Mouse (Mus musculus) adipocyte (in vitro differentiated cells): ENCODE measurements around the gene Cacna1e.

ENCODE experiments used
- DNase-seq: peaks from one replicate; pipeline ENCODE4 v3.0.0-alpha.2; 2016; ENCODE audit warnings: low spot score

The Cacna1e gene

DNA sequence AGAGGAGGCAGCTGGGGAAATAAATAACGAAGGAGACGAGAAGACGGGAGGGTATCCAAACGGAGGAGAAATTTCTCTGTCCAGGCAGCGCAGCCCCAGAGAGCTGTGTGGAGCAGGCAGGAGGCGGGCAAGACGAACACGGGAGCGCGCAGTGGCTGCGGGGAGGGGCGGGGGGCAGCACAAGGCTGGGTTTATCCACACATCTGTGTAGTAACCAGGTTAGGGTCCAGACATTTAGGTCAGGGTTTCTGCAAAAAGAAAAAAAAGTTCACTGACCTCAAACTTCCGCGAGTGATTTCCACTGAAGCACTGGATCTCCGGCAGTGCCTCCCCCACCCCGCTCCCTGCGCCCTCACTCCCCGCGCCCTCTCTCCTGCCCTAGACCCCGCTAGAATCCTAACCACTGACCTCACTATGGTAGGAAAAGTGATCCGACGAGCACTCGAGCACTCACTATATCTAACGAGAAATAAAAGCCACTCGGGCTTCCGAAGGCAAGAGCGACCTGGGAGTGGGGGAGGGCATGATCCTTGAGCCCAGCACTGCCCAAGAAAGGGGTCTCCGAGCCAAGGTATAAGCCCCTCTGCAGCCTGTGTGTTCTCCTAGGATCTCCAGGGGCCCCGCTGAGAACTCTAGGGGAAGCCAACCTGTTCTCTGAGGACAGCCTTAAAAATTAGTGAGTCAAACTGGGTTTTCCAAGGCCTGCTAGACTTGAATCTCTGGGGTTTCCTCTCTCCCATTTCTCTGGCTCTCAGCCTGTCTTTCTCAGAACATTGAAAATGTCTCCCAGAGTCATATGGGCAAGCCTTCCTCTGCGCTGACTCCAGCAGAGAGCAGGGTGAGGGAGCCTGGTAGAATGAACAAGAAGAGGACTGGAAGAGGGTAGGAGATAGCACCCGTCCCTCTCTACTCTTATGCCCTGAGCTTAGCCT, at the start of gene Cacna1e:
TSS of gene Cacna1e (minus strand) at position 227 of the 932 bp plus-strand sequence.
- DNase-seq: no peak

DNA sequence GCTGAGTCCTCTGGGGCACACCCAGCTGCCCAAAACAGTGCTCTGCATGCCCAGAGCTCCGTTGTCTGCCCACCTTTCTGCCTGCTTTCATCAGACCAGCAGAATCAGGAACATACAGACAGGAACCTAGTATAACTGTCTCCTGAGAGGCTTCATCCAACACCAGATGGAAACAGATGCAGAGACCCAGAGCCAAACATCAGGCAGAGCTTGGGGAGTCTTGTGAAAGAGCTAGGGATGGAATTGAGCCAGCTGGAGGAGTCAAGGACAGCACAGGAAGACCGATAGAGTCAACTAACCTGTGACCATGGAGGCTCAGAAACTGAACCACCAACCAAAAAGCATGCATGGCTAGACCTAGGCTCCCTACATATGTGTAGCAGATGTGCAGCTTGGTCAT, 34.1 kb upstream of the Cacna1e start:
- DNase-seq: no peak

DNA sequence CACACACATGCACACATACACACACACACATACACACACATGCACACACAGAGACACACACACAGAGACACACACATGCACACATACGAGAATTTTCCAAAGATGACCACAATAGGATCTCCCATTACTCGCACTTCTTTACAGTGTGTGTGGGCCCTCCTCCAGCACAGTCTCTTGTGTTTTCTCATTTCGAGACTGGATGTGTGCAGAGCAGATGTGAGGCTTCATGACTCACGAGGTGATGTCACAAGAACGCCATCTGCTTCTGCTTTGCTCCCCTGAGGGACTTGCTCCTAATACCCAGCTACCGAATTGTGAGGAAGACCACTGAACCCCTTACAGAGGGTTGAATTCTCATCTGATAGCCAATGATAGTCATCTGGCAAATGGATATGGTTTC, 33.1 kb upstream of the Cacna1e start:
- no peak for DNase-seq

DNA sequence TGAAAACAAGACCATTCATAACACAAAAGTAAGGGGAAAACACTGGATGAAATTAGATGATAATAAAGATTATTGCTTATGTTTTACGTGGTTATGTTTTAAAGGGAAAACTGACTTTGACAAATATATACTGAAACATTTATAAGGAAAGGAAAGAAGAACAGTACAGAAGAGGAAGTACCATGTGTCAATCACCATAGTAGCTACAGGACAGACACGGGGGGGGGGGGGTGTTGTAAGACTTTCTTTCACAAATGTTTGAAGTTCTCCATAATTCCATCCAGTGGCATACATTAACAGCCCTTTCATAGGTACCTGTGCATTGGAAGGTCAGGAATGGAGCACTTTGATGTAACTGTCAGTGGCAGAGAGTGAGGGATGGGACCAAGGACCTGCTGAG, 25.3 kb upstream of the Cacna1e start:
- no peak for DNase-seq

DNA sequence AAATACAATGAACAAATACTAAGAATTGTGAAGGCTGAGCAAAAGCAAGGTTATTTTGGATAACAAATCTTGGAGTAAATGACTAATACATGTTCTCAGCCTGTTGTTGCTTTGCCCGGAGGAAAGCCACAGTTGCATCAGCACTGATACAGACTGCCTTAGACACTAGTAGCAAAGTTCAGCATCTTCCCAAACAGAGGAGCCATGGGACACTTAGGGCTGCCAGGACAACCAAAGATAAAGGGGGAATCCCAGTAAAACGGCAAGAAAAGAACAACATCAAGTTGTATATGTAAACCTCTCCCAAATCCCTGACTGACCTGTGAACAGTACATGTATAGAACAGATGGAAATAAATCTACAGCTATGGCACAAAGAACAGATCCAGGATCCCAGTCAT, 13.1 kb upstream of the Cacna1e start:
- no peak for DNase-seq

DNA sequence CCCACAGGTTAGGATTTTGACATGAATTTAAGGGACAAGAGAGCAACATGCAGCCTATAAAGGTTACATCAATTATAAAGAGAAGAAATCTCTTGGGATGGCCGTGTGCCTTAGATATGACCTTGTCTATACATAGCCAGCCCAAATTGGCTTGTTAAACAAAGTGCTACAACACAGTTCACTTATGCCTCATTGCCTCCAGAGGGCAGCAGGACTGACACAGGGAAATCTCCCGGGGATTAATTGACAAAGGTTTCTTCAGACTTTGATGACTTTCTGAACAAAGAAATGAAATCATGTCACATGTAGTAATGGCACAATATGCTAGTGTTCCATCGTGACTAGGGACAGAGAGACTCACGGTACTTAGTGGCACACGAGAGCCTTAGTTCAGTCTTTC, 5.9 kb upstream of the Cacna1e start:
- DNase-seq: no peak

DNA sequence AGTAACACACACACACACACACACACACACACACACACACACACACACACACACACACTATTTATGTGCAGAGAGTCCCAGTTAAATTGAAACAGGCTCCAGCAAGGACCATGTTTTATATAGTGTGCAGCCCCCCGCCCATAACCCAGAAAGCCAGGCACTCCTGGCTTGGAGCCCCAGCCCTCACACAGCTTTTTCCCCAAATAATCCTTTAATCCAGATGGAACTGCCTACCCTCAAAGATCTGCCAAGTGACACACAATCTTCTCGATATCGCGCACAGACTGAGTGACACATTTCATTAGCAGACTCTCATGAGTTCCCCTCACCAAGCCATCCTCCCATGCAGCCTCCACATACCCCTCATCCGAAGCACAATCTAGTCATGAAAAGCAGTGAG, 4.2 kb upstream of the Cacna1e start:
- DNase-seq: no peak

DNA sequence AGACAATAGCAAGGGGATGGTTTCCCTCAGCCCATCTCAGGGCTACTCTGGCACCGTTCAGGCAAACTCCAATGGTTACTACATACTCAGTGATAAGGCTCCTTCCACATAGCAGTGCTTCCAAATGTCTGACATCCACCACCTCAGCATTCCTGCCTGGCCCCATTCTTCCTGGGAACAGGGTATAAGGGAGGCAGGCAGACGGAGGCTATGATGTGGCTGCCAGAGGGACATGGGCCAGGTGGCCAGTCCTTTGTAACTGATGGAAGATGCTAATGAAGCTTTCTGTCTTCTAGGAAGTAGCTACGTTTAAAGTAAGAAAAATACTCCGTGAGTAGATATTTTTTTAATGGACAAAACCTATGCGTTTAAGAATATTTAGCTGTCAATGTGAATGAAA, 3.7 kb upstream of the Cacna1e start:
- no peak for DNase-seq

DNA sequence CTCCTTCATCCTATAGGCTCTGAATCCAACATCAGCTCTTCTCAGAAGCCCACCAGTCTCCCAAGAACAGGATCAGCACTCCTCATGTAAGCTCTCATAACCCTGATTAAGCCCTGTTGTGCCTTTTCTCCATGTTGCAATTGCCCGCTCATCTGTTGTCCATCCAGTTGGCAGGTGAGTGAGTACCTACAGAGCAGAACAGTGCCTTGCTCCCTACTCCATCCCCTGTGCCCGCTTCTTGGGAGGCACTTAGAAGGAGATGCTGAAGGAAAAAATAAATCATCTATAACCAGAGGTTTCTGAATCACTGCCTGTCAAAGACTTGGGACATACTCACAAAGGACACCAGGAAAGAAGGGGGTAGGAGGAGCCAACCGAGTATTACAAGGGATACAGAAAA, 3.2 kb upstream of the Cacna1e start:
- DNase-seq: no peak

DNA sequence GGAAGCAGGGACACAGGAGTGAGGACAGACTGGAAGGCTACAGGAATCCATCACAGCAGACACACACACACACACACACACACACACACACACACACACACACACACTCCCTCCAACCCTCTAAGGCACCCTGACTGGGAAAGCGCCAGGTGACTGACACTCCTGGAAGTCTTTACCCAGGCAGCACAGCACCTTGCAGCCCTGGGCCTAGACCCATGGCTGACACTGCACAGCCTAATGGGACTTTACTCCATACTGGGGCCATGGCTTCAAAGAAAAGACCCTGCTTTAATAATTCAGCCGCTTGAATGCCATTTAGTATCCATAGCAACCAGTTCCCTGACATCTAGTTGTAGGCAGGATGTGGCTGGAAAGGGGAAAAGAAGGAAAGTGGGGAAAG, 2.3 kb upstream of the Cacna1e start:
- DNase-seq: no peak

DNA sequence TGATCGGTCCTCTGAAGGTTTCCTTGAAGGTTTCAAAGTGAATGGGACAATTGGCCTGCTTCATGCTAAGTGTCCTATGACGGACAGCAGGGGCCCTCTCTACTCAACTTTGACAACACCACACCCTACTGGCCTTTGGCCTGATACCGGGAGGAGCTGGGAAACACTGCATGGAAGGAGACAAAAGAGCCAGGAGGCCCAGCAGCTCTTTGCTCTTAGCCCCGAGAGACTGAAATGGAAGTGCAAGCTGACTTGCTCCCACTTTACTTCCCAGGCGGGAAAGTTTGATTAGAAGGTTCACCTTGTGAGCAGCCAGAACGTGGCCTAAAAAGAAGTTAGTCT, 877 bp upstream of the Cacna1e start:
- DNase-seq: no peak

DNA sequence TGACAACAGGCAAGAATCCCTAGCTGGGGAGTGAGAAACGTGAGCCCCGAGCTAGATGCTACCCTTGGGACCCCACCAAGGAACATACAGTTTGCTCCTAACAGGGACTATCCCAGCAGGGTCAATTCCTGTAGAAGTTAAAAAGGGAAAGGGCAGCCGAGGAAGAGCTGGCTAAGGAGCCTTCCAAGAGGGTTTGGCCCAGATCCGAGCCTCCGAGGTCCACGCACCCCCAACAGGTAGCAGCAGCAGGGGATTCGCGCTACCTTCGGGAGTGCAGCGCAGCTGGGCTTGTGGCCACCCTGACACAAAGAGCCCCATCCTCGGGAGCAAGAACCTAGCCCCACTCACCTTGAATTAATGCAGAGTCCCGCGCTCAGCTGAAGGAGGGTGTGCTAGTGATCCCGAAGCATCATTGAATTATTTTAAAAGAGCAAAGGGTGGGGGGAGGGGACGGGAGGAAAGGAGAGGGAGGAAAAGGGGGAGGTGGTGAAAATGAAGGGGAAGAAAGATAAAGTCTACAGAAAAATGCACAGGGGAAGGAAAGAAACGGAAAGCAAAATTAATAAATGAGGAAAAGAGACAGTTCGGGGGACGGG, 607 bp downstream of the Cacna1e start:
- no peak for DNase-seq

DNA sequence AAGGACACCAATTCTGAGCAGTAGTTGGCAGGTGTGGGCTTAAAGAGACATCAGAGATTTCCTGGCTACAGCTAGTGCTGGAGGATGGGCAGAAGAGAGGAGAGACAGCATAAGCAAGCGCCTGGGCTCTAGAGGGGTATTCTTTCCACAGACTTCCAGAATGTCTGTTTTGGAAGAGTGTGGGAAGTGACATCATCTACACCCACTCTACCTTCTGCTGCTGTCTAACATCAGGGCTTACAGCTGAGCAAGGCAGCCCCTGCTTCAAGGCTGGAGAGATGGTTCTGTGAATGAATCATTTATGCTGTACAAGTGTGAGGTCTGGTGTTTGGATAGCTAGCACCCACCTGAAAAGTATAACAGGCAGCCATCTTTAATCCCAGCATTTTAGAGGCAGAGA, 18.3 kb downstream of the Cacna1e start:
- DNase-seq: no peak

DNA sequence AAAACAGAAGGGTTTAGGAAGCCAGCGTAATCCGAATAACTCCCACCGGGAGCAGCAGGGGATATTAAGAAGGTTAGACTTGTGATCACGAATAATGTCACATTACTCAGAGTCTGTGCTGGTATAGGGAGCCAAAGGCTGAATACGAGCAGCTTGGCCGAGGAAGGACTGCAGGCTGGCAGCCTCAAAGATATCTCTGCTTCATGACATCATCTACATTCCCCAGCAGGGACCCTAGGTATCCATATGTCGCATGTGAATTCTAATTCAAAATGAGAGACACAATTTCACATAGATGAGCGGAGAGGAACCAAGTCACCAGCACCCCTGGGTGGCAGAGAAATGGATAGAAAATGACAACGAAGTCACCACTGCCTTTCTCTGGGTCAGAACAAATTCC, 22.9 kb downstream of the Cacna1e start:
- no peak for DNase-seq

DNA sequence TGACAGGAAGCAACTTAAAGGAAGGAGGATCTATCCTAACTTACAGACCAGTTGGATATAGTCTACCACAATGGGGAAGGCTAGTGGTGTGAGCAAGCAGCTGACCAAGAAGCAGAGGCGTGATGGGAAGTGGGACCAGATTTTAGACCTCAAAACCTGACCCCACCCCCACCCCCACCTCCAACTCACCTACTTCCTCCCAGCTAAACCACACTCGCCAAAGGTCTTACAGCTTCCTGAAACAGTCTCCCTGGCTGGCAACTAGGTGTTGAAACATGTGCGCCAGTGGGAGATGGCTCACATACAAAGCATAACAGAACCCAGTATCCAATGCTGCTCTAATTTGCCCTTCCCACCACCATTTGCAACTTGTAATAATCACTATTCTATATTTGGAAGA, 29.7 kb downstream of the Cacna1e start:
- no peak for DNase-seq

DNA sequence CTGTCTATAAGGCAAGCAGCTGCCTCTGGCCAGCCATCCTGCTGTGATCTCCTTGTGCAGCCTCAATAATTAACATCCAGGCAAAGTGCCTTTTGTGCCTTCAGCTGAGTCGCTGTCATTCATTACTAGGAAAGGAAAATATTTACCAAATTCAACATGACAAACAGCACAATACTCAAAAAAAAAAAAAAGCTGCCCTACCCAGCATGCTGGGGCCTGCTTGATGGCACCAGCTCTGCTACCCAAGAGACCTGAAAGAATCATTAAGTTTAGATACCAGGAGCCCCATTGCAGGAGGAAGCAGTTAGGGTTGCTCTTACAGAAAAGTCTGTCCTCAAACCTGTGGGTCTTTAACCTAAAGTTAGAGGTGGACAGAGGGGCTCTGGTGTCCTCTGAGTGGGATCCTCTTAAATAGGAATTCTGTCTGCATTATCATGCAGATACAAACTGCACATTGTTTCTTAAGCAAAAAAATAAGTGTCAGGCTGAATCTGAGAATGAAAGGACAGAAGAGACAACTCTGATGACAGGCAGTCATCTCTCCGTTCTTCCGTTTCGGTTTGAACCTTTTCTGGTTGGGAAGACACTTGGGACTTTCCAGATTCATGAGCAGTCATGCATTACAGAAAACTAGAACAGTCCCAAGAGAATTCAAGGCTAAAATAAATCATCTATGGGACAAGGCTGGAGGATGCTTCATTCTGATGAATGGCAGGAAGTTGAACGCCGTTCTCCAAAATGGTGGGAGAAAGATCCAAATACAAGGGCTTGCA, 33.6 kb downstream of the Cacna1e start:
- DNase-seq: no peak

DNA sequence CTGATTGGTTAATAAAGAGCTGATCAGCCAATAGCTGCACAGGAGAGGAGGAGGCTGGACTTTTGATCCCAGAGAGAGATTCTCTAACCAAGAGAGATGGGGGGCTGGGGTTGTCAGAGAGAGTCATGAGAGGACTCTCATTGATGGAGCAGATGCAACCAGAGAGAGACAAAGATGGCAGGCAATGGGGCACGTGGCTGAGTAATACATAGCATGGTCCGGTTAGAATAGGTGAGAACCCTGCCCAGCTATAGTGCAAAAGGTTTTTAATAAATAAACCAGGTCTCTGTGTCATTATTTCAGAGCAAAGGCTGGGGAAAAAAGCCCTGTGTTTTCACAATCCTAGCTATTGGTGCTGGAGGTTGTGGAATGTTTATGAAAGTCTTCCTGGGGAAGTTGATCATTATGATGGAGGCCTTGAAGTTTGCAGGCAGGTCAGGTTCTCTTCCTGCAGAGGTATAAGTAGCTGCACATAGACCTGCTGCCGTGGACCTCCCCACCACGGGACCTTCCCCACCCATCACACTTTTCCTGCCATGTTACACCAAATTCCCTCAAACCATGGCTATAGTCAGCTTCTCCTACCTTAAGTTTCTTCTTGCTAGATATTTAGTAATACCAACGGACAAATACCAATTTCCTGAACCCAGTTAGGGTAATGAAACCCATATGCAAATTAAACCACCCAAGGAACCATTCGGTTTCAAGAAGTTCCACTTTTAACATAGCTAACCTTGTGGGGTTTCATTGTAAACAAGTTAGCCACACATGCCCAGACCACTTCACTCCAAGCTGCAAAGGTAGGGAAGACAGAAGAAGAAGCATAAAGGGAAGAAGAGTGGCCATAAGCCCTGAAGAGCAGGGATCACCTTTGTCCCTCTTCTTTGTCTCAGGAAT, 35.4 kb downstream of the Cacna1e start:
- DNase-seq: no peak

DNA sequence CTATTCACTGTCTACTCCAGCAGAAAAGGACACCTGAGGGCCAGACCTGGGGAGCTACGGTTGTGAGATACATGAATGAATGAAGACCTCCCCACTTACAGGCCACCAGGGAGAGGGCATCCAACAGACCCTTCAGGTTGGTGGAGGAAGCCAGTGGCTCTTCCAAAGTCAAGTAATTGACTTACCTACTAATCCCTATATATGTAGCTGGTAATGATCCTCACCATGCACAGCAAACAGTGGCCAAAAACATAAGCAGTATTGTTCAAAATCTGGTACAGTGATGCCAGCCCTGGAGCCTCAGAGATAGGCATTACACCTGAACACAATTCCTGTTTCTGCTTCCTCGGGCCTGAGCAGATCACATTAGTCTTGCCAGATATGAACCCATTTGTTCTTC, 37.4 kb downstream of the Cacna1e start:
- no peak for DNase-seq

DNA sequence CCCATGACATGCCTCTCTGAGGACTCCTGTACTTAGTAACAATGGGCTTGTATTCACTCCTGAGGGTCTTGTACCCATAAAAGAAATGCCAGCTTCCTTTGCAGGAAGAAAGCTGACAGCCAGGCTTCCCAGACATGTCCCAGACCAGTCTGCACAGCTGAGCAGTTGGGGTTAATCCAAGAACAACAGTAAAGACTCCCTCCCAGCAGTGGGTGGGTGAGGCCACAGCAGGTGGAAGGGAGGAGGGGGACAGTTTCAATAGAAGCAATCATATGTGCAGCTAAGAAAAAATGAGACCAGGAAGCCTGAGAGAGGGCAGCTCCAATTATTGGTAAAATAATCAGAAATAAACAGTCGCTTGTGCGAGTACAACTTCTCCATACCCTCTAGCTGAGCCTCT, 40.9 kb downstream of the Cacna1e start:
- DNase-seq: no peak

DNA sequence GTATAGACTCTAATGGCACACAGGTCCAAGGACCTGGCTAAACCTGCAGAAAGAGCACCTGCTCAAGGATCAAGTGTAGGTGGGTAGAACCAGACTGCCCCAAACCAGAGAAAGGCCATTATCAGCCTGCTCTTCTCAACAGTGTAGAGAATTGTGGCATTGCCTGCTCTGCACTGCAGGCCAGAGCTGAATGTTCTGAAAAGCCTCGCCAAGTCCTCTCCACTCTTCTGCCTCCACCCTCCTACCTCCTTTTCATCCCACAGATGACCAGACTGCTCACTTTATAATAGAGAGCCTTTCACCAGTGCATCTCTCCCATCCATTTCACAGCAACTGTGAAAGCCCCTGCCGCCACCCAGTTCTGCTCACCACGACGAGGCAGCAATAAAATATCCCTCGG, 42.0 kb downstream of the Cacna1e start:
- DNase-seq: no peak

DNA sequence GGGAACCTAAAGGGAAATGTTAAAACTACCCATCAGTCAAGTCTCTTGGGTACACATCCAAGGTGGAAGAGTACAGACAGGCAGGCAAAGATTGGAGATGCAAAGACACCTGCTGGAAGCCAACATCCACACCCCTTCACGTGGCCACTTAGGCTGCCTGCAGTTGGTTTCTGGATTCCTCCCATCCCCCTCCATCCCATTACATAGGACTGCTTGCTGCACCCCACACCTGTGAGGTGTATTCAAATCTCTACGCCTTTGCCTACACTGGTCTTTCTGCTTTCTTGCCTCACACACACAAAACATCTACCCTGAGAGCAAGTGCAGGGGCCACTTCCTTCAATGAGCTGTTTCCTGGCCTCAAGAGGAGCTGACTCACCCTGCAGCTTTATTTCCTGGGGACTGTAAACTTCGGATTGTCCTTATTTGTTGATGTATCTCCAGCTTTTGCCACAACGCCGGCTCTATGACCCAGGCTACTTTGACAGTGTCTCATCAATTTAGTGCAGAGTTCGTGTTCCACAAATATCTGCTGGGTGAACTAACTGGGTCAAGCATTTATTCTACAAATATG, 43.2 kb downstream of the Cacna1e start:
- no peak for DNase-seq

DNA sequence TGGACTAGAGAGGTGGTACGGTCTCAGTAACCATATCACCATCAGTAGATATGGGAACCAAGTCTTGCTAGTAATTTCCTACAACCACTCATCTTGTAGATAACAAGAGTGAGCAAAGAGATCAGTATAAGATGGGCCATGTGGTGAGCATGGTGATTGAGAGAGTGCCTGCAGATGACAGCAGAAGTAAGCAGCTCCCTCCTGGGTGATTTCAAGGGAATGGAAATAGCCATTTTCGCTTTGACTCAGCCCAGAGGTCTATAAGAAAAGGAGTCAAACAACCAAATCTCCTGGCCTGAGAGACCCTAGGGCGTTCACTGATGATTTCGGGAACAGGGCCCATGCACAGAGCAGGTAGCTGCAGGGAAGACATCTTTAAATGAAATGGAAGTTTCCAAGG, 45.0 kb downstream of the Cacna1e start:
- DNase-seq: no peak
